Mouse (Mus musculus): Measurements from ENCODE around the gene Fbxw8.

GRCm38 (mm10) chr5:118033328-118033727 lies 121.9 kb downstream of the Fbxw8 start:
- TF ChIP-seq CTCF (IDR thresholded peaks at IDR 0.05; ENCODE audit: borderline replicate concordance, control insufficient read depth, extremely low read depth, insufficient read depth, low read length, poor library complexity) = no peak
- TF ChIP-seq POLR2A (IDR thresholded peaks at IDR 0.05; ENCODE audit: control insufficient read depth, extremely low read depth, insufficient read depth, low read length, poor library complexity) = no peak
